Mouse (Mus musculus) megakaryocyte, embryonic 14.5 days (primary cell): ENCODE measurements around the gene Cenpb.

Experiments
- FLI1 ChIP-seq: IDR thresholded peaks from 2 replicates; pipeline ENCODE4 v1.6.1; 2012; ENCODE audit warnings: low read length, inconsistent platforms, mixed read lengths
- GATA1 ChIP-seq: IDR thresholded peaks from 3 replicates; pipeline ENCODE4 v1.6.1; 2012; ENCODE audit warnings: mixed read lengths, low read length, inconsistent platforms, borderline replicate concordance

GRCm38 (mm10) chr2:131138760-131139159 lies 41.1 kb downstream of the Cenpb start:
- TF ChIP-seq GATA1 (no peak), FLI1 (no peak)
